Mouse (Mus musculus) liver, postnatal 0 days (tissue): Measurements from ENCODE around the gene Traf3. TPM values are rescaled to one million over a fixed set of nuclear protein-coding genes. Genes with fewer than 3 reads are reported as not detected.

Experiments used
- ATAC-seq: fragments of 200-750 bp; cut with Nextera tagmentation; 2 replicates; pipeline ENCODE4 v1.8.0; 2017; ENCODE audit warnings: mild to moderate bottlenecking, moderate library complexity
- DNase-seq: peaks from one replicate; pipeline ENCODE4 v3.0.0-alpha.2; 2016
- H3K27ac ChIP-seq: fragments of 300-500 bp; sonication (generic); 2 replicates; pipeline ENCODE4 v1.5.1; 2014; ENCODE audit warnings: antibody characterized with exemption, moderate library complexity, mild to moderate bottlenecking, low read depth
- H3K27me3 ChIP-seq: fragments of 300-500 bp; sonication (generic); 2 replicates; pipeline ENCODE4 v1.6.1; 2014; ENCODE audit warnings: low read length, control low read depth, mixed read lengths; ENCODE audit not compliant: insufficient read depth
- H3K36me3 ChIP-seq: fragments of 300-500 bp; sonication (generic); replicated peaks from 2 replicates; pipeline ENCODE4 v1.6.1; 2014; ENCODE audit warnings: mild to moderate bottlenecking, control low read depth, low read length, moderate library complexity, mixed read lengths; ENCODE audit not compliant: insufficient read depth
- H3K4me1 ChIP-seq: fragments of 300-500 bp; sonication (generic); 2 replicates; pipeline ENCODE4 v1.6.1; 2014; ENCODE audit warnings: antibody characterized with exemption, mild to moderate bottlenecking, control low read depth; ENCODE audit not compliant: insufficient read depth
- H3K4me2 ChIP-seq: fragments of 300-500 bp; sonication (generic); 2 replicates; pipeline ENCODE4 v1.6.1; 2014; ENCODE audit warnings: low read depth, mild to moderate bottlenecking, low read length, moderate library complexity, mixed read lengths
- H3K4me3 ChIP-seq: fragments of 300-500 bp; sonication (generic); 2 replicates; pipeline ENCODE4 v1.5.1; 2014; ENCODE audit warnings: low read depth, low read length
- H3K9ac ChIP-seq: fragments of 300-500 bp; sonication (generic); replicated peaks from 2 replicates; pipeline ENCODE4 v1.6.1; 2014; ENCODE audit warnings: mild to moderate bottlenecking, moderate library complexity
- H3K9me3 ChIP-seq: fragments of 300-500 bp; sonication (generic); 2 replicates; pipeline ENCODE4 v1.6.1; 2016; ENCODE audit warnings: mild to moderate bottlenecking, control low read depth, low read length, mixed read lengths
- CTCF ChIP-seq: sonication (generic); IDR thresholded peaks from 2 replicates; pipeline ENCODE4 v1.5.1; 2016; ENCODE audit warnings: antibody characterized with exemption, low read depth
- EP300 ChIP-seq: IDR thresholded peaks from 2 replicates; pipeline ENCODE4 v1.6.1; 2016; ENCODE audit warnings: antibody characterized with exemption, low read depth, mild to moderate bottlenecking
- WGBS: fragments of 180-500 bp; shearing (Covaris S2); extraction: QIAGEN DNeasy Blood & Tissue Kit; methylation state at CpG from one replicate; pipeline ENCODE4 v1.1.7; 2014; ENCODE audit not compliant: insufficient replicate concordance; 5-methylcytosine and 5-hydroxymethylcytosine counted together
- polyA plus RNA-seq: library from polyadenylated mRNA; unstranded; fragments of >200 nt; fragmentation: Nextera tagmentation; extraction: Ambion mirVana; gene quantifications from 2 replicates; pipeline ENCODE4 v1.2.1, GENCODE M21; 2015

The Traf3 gene
- polyA plus RNA-seq, 1 experiment from 2014 or later, result 1.9 TPM

- Histone ChIP-seq H3K9ac (no peak overlapping the region), H3K9me3 (no peaks in the 10 kb centered on the region), H3K27ac (no peak overlapping the region), H3K4me3 (no peak overlapping the region), H3K4me1 (no peaks in the 10 kb centered on the region), H3K36me3 (peaks cover 28% of the 10 kb centered on the region), H3K27me3 (no peaks in the 10 kb centered on the region), H3K4me2 (no peak overlapping the region)
- WGBS, result 86% methylated on average over 12 of the region's 12 CpGs
- ATAC-seq (no peak), DNase-seq (no peak)
- TF ChIP-seq EP300 (no peak), CTCF (no peak)
These were observed 126.9 kb downstream of the Traf3 start for GRCm38 (mm10) chr12:111293025-111293424.

- Histone ChIP-seq H3K4me2 (no peak overlapping the region), H3K4me1 (no peaks in the 10 kb centered on the region), H3K36me3 (peaks cover 55% of the 10 kb centered on the region), H3K4me3 (no peak overlapping the region), H3K9ac (no peak overlapping the region), H3K9me3 (no peaks in the 10 kb centered on the region), H3K27me3 (no peaks in the 10 kb centered on the region), H3K27ac (no peak overlapping the region)
- no peak for ATAC-seq
- no peak for DNase-seq
- WGBS, result 82% methylated on average over 27 of the region's 27 CpGs
- TF ChIP-seq EP300 (no peak), CTCF (no peak)
These were observed 135.3 kb downstream of the Traf3 start for GRCm38 (mm10) chr12:111301322-111302017.

GRCm38 (mm10) chr12:111302018-111302345, 135.8 kb downstream of the Traf3 start:
- Histone ChIP-seq H3K4me1 (no peaks in the 10 kb centered on the region), H3K9ac (no peak overlapping the region), H3K36me3 (peaks cover 54% of the 10 kb centered on the region), H3K9me3 (no peaks in the 10 kb centered on the region), H3K27ac (no peak overlapping the region), H3K4me3 (no peak overlapping the region), H3K4me2 (no peak overlapping the region), H3K27me3 (no peaks in the 10 kb centered on the region)
- 69% methylated on average over 14 of the region's 14 CpGs for WGBS
- ATAC-seq (no peak), DNase-seq (no peak)
- TF ChIP-seq CTCF (no peak), EP300 (no peak)

- WGBS, result 83% methylated on average over 8 of the region's 8 CpGs
These were observed 137.7 kb downstream of the Traf3 start for GRCm38 (mm10) chr12:111303702-111304337.

GRCm38 (mm10) chr12:111306821-111307220, 140.7 kb downstream of the Traf3 start:
- Histone ChIP-seq H3K27me3 (no peaks in the 10 kb centered on the region), H3K4me3 (no peak overlapping the region), H3K4me1 (no peaks in the 10 kb centered on the region), H3K9ac (no peak overlapping the region), H3K9me3 (no peaks in the 10 kb centered on the region), H3K27ac (no peak overlapping the region), H3K36me3 (peaks cover 43% of the 10 kb centered on the region), H3K4me2 (no peak overlapping the region)
- ATAC-seq, result no peak
- TF ChIP-seq EP300 (no peak), CTCF (no peak)
- DNase-seq, result no peak
- WGBS, result 65% methylated on average over 8 of the region's 8 CpGs

More at GRCm38 (mm10) chr12:111303702-111304337, 137.7 kb downstream of the Traf3 start:
- Histone ChIP-seq H3K4me3 (no peak overlapping the region), H3K36me3 (peaks cover 45% of the 10 kb centered on the region), H3K4me2 (no peak overlapping the region), H3K27me3 (no peaks in the 10 kb centered on the region), H3K4me1 (no peaks in the 10 kb centered on the region), H3K9ac (no peak overlapping the region), H3K27ac (no peak overlapping the region), H3K9me3 (no peaks in the 10 kb centered on the region)
- ATAC-seq (no peak), DNase-seq (no peak)
- no peak for TF ChIP-seq CTCF
- no peak for TF ChIP-seq EP300

GRCm38 (mm10) chr12:111309256-111309655, 143.1 kb downstream of the Traf3 start:
- Histone ChIP-seq H3K9ac (no peak overlapping the region), H3K4me3 (no peak overlapping the region), H3K36me3 (peaks cover 45% of the 10 kb centered on the region), H3K9me3 (no peaks in the 10 kb centered on the region), H3K4me1 (no peaks in the 10 kb centered on the region), H3K27me3 (no peaks in the 10 kb centered on the region), H3K4me2 (no peak overlapping the region), H3K27ac (no peak overlapping the region)
- 47% methylated on average over 12 of the region's 12 CpGs for WGBS
- TF ChIP-seq CTCF, result no peak
- no peak for TF ChIP-seq EP300
- ATAC-seq (no peak), DNase-seq (no peak)
